ENCODE assay signal across 27 mouse cellular contexts in the genomic region with DNA sequence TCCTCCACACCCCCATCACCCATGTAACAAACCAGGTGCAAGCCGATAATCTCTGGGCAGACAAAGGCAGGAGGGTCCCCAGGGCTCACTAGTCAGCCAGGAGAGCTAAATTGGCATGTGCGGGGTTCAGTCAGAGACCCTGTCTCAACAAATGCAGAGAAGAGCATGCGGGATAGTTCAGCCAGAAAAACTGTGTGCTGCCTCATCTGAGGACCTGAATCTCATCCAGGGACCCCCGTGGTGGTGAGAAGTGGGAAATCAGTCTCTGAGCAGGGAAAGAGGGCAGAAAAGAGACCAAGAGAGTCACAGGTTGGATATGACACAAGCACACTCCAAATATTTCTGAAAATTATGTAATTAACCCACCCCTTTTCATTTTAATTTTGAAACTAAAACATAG. TPM values are rescaled to one million over a fixed set of nuclear protein-coding genes. Genes with fewer than 3 reads are reported as not detected.
A peak's percentile ranks its signal among the peaks of the same experiment; 100 is the strongest.
DNase-seq lines count a peak whose midpoint lies in the region; ATAC-seq and TF ChIP-seq lines count a peak whose summit lies in the region.
"Had no signal": no experiment of that assay in that cellular context is flagged by ENCODE, and none has a peak within 500 bp of the region (broad histone marks: within the 10 kb centered on the region; RNA-seq: fewer than 3 reads in every experiment).

No protein-coding gene starts in this region.

- H3K4me3 ChIP-seq in heart, adult 2 months = no peak overlapping the region
- H3K4me3 ChIP-seq in lung, postnatal 0 days (ENCODE audit: low read depth, low read length) = no peak overlapping the region
- H3K4me3 ChIP-seq: embryonic facial prominence, embryonic 10.5 days; forebrain, embryonic 10.5 days; heart, embryonic 12.5 days; hindbrain, embryonic 13.5 days; limb, embryonic 13.5 days; liver, embryonic 13.5 days had no signal

- H3K36me3 ChIP-seq in heart, adult 2 months (ENCODE audit: control insufficient read depth, insufficient read depth, low read length) = no peaks in the 10 kb centered on the region
- no peaks in the 10 kb centered on the region for H3K36me3 ChIP-seq in lung, postnatal 0 days (ENCODE audit: insufficient read depth, low read length)
- H3K36me3 ChIP-seq: embryonic facial prominence, embryonic 10.5 days; forebrain, embryonic 10.5 days; heart, embryonic 12.5 days; hindbrain, embryonic 13.5 days; limb, embryonic 13.5 days; liver, embryonic 13.5 days had no signal

- H3K4me2 ChIP-seq in lung, postnatal 0 days (replicated peaks; ENCODE audit: low read depth, low read length) = no peak overlapping the region
- H3K4me2 ChIP-seq: heart, embryonic 12.5 days; hindbrain, embryonic 13.5 days; limb, embryonic 13.5 days; liver, embryonic 13.5 days had no signal

- no peak overlapping the region for H3K9ac ChIP-seq in heart, adult 2 months (ENCODE audit: low read depth, low read length)
- H3K9ac ChIP-seq in lung, postnatal 0 days (replicated peaks; ENCODE audit: low read depth) = no peak overlapping the region
- H3K9ac ChIP-seq: heart, embryonic 12.5 days; hindbrain, embryonic 13.5 days; limb, embryonic 13.5 days; liver, embryonic 13.5 days had no signal

- H3K79me2 ChIP-seq in heart, adult 2 months (replicated peaks; ENCODE audit: control insufficient read depth, insufficient read depth, low read length) = no peaks in the 10 kb centered on the region

- 53% methylated on average over 4 of the region's 4 CpGs for WGBS in heart, adult 2 months
- 60% methylated on average over 4 of the region's 4 CpGs for WGBS in lung, postnatal 0 days

- no peak for ATAC-seq in lung, postnatal 0 days
- ATAC-seq: inflammation-experienced regulatory T-cells, adult 6 months had no signal

- H3K9me3 ChIP-seq in lung, postnatal 0 days (ENCODE audit: low read length) = no peaks in the 10 kb centered on the region
- H3K9me3 ChIP-seq: liver, embryonic 13.5 days had no signal

- no peak for TF ChIP-seq POLR2A in heart, adult 2 months (IDR thresholded peaks at IDR 0.05; ENCODE audit: insufficient read depth, low read depth, low read length)

- no peaks in the 10 kb centered on the region for H3K27me3 ChIP-seq in heart, adult 2 months (ENCODE audit: control insufficient read depth, insufficient read depth, low read length)
- H3K27me3 ChIP-seq in lung, postnatal 0 days (replicated peaks; ENCODE audit: insufficient read depth, low read length) = no peaks in the 10 kb centered on the region

- no peak for TF ChIP-seq CTCF in heart, adult 2 months (IDR thresholded peaks at IDR 0.05)
- TF ChIP-seq CTCF in lung, postnatal 0 days (IDR thresholded peaks at IDR 0.05) = no peak

- DNase-seq in heart, adult 2 months = no peak
- DNase-seq in heart, adult 11 months = no peak
- no peak for DNase-seq in lung, postnatal 0 days (ENCODE audit: low spot score)
- no peak for DNase-seq in lung, postnatal 4 days
- DNase-seq in cerebellum, postnatal 10 days = peak; percentile 62 to 72
- DNase-seq in adrenal gland, adult 8-10 months = no peak
- DNase-seq in gastrocnemius, adult 8-10 months (ENCODE audit: low spot score in 2 of 2) = no peak
- DNase-seq: adrenal gland, postnatal 25 days; kidney, postnatal 4 days; liver, embryonic 13.5 days; midbrain, embryonic 14.5 days; right cerebral cortex, postnatal 14 days had no signal

- intact Hi-C loops in heart, adult 2 months (cut with DNase I) = no loop called here

- TF ChIP-seq EP300 in heart, adult 2 months (IDR thresholded peaks at IDR 0.05; ENCODE audit: insufficient read depth, low read depth, low read length) = no peak
- no peak for TF ChIP-seq EP300 in lung, postnatal 0 days (IDR thresholded peaks at IDR 0.05)

- peaks cover 3% of the 10 kb centered on the region for H3K4me1 ChIP-seq in heart, adult 2 months (ENCODE audit: control insufficient read depth, insufficient read depth, low read length)
- peaks cover 2% of the 10 kb centered on the region; the same call in 1 of the 2 replicates for H3K4me1 ChIP-seq in lung, postnatal 0 days (ENCODE audit: insufficient read depth, low read depth, low read length)

- H3K27ac ChIP-seq in heart, adult 2 months = peak overlapping the region; percentile 81
- H3K27ac ChIP-seq in lung, postnatal 0 days (ENCODE audit: low read length) = 0 out of 2 replicates have a peak overlapping the region, but pooled peaks have one; percentile 5
- H3K27ac ChIP-seq: embryonic facial prominence, embryonic 10.5 days; forebrain, embryonic 10.5 days; hindbrain, embryonic 13.5 days; limb, embryonic 13.5 days; liver, embryonic 13.5 days had no signal

RNA-seq across cellular contexts. Expression of gene Myh14, which starts 5.5 kb away (rescaled TPM):
- 10 to 100 TPM; 79.4 to 96.6 TPM for total RNA-seq in heart, adult 2 months (2021)
- 23.1 and 24.8 TPM in 2 replicates for polyA plus RNA-seq in heart, adult 2 months (2012; rRNA removed)
- 202 and 215 TPM in 2 replicates for polyA plus RNA-seq in lung, postnatal 0 days (2015; fragmentation: Nextera tagmentation; extraction: Ambion mirVana)
- total RNA-seq in adrenal gland, adult 8-10 months (2022) = 10 to 100 TPM in 1 of 4 experiments, 1 to 10 TPM in 3; 7.3 to 16.5 (median 8.4) TPM
- total RNA-seq in gastrocnemius, adult 8-10 months (2022) = 10 to 100 TPM; 38.7 to 58.3 (median 42.5) TPM
- total RNA-seq: common myeloid progenitor, adult 5-6 weeks; granulocyte monocyte progenitor cell, adult 5-6 weeks; megakaryocyte-erythroid progenitor cell, adult 5-6 weeks had no signal
- polyA plus RNA-seq: inflammation-experienced regulatory T-cells, adult 6 months had no signal

RNA-seq across cellular contexts. Expression of gene Izumo2, which starts 32.4 kb away (rescaled TPM):
- total RNA-seq in heart, adult 2 months (2021) = not detected
- not detected in 2 replicates for polyA plus RNA-seq in heart, adult 2 months (2012; rRNA removed)
- polyA plus RNA-seq in lung, postnatal 0 days (2015; fragmentation: Nextera tagmentation; extraction: Ambion mirVana) = not detected in 2 replicates
- total RNA-seq in adrenal gland, adult 8-10 months (2022) = not detected
- not detected for total RNA-seq in gastrocnemius, adult 8-10 months (2022)
- total RNA-seq: adrenal gland, postnatal 25 days; common myeloid progenitor, adult 5-6 weeks; granulocyte monocyte progenitor cell, adult 5-6 weeks; heart, postnatal 14 days; left cerebral cortex, adult 8-10 months; megakaryocyte-erythroid progenitor cell, adult 5-6 weeks had no signal
- polyA plus RNA-seq: embryonic facial prominence, embryonic 10.5 days; forebrain, embryonic 10.5 days; heart, embryonic 12.5 days; hindbrain, embryonic 13.5 days; inflammation-experienced regulatory T-cells, adult 6 months; kidney, embryonic 16.5 days; limb, embryonic 13.5 days; liver, embryonic 13.5 days; lung, adult 2 months; midbrain, embryonic 14.5 days; neural tube, embryonic 11.5 days; thymus, postnatal 0 days had no signal

Comparison
In these comparisons a context has a peak if more than half of its experiments do, and no peak if none do; other contexts are left out.
1. DNase-seq: peak in cerebellum, postnatal 10 days (2 of 2); none in heart, adult 2 months (0 of 2), heart, adult 11 months (single experiment), lung, postnatal 0 days (single experiment), lung, postnatal 4 days (0 of 2), adrenal gland, adult 8-10 months (single experiment) and gastrocnemius, adult 8-10 months (0 of 2).